Mouse (Mus musculus) heart, adult 10 weeks (tissue): ENCODE data around the gene Zfp142. TPM values are rescaled to one million over a fixed set of nuclear protein-coding genes. Genes with fewer than 3 reads are reported as not detected.

Experiments used
- polyA plus RNA-seq: library from polyadenylated mRNA; stranded (reverse); fragments of 350-450 nt; fragmentation: Illumina TruSeq; extraction: RNeasy Lipid Tissue Mini Kit (QIAGEN cat#74804); gene quantifications from one replicate; pipeline ENCODE4 v1.2.3, GENCODE M21; 2014; ENCODE audit warnings: low read depth, low replicate concordance

Zfp142 gene
- 8.2 TPM for polyA plus RNA-seq

GRCm38 (mm10) chr1:74587773-74588445, at the start of gene Zfp142, which contains the start of gene Bcs1l:
Gene Zfp142, minus strand, starts transcription at chr1:74588246.
Gene Bcs1l, plus strand, starts transcription at chr1:74588289.

DNA sequence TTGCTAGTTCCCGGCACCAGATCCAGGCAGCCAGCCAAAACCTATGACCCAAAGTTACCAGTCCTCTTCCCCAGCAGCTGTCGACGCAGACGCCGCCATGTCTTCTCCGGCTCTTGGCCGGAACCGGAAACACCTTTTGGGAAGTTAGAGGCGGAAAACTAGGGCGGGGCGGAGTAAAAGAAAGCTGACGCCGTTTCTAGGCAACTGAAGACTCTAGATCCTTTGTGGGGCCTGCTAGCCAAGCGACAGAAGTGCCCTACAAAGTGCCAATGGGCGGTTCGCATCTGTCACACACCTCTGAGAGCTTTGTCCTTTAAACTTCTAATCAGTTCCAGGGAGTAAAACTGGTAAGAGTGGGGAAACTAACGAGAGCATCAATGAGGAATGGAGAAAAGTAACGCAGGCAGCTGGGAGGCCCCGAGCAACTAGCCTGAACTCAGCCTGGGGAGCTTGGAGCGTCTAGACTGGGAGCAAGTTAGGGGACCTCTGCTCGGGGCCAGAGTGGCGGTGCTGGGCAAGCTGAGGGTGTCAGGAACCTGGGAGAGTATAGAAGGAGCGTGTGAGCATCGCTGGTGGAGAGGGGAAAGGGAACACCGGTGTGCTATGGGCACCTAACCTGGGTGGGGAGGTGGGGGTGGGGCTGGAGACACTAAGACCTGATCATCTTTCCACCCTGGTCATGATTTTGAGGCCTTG, 13.4 kb upstream of the Zfp142 start, which contains the start of the genes Rnf25 and Stk36:
Gene Rnf25 (minus strand): TSS at position 131 of the 696 bp plus-strand sequence.
Gene Stk36 (plus strand): TSS at position 179 of the 696 bp plus-strand sequence.

GRCm38 (mm10) chr1:74544184-74544583, 43.9 kb downstream of the Zfp142 start, which contains the start of gene Usp37:
Gene Usp37, minus strand, starts transcription at chr1:74544284.

GRCm38 (mm10) chr1:74542451-74542961, 45.5 kb downstream of the Zfp142 start, which contains the start of gene Plcd4:
Gene Plcd4, plus strand, starts transcription at chr1:74542888.

Other genes with a start within 250 kb of the Zfp142 start
- 0.63 TPM for gene Catip, start 226.1 kb downstream of the Zfp142 start, polyA plus RNA-seq
- gene Slc11a1, start 213.1 kb downstream of the Zfp142 start, polyA plus RNA-seq: 4.0 TPM
- gene Ctdsp1, start 196.7 kb downstream of the Zfp142 start, polyA plus RNA-seq: 95.7 TPM
- 0.37 TPM for gene Vil1, start 178.9 kb downstream of the Zfp142 start, polyA plus RNA-seq
- gene Cnot9, start 82.2 kb downstream of the Zfp142 start, polyA plus RNA-seq: 12.3 TPM
- not detected for gene Plcd4, start 45.4 kb downstream of the Zfp142 start, polyA plus RNA-seq
- 6.2 TPM for gene Usp37, start 44.0 kb downstream of the Zfp142 start, polyA plus RNA-seq
- gene Bcs1l, start within 50 bp of the Zfp142 start, polyA plus RNA-seq: 32.6 TPM
- 22.2 TPM for gene Rnf25, start 13.2 kb upstream of the Zfp142 start, polyA plus RNA-seq
- gene Stk36, start 13.2 kb upstream of the Zfp142 start, polyA plus RNA-seq: 0.76 TPM
- 9.1 TPM for gene Ttll4, start 73.5 kb upstream of the Zfp142 start, polyA plus RNA-seq
- 29.9 TPM for gene Cyp27a1, start 125.3 kb upstream of the Zfp142 start, polyA plus RNA-seq
- 3.5 TPM for gene Prkag3, start 161.0 kb upstream of the Zfp142 start, polyA plus RNA-seq
- gene Wnt6, start 183.6 kb upstream of the Zfp142 start, polyA plus RNA-seq: not detected
- not detected for gene Wnt10a, start 203.3 kb upstream of the Zfp142 start, polyA plus RNA-seq